Mouse (Mus musculus) left cerebral cortex, adult 9 months (tissue): ENCODE measurements around the gene Klk1b22.
"Not testable (repeated sequence)": the region's sequence is repeated elsewhere in the genome, so short reads cannot be mapped to it uniquely, and the experiment has no call there.

Source experiments
- DNase-seq, 2 experiments: peaks; one replicate each; pipeline ENCODE4 v3.0.0; 2022; ENCODE audit warnings: low spot score in 2 of 2

The Klk1b22 gene

GRCm38 (mm10) chr7:44112373-44112772 lies at the start of gene Klk1b22:
Gene Klk1b22, plus strand, starts transcription at chr7:44112673.
- DNase-seq, result no peak

DNA sequence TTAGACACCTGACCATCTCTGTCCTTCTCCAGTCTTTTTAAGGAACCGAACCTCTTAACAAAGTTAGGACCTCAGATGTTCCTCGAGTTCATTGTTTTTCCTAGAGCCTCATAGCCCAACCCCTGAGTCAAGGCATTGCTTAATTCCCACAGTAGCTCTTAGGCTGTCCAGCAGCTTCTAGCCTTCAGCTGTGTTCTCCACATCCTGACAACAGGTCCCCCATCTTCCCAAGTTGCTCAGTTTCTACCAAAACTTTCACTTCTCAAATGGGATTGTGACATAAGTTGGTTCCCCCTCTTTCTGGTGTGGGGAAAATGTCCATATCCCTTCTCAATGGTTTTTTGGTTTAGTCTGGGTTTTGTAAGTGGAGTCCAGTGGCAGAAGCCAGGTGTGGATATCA lies 40.4 kb upstream of the Klk1b22 start:
- no peak for DNase-seq

GRCm38 (mm10) chr7:44077703-44078102 lies 34.8 kb upstream of the Klk1b22 start:
- DNase-seq, result no peak

DNA sequence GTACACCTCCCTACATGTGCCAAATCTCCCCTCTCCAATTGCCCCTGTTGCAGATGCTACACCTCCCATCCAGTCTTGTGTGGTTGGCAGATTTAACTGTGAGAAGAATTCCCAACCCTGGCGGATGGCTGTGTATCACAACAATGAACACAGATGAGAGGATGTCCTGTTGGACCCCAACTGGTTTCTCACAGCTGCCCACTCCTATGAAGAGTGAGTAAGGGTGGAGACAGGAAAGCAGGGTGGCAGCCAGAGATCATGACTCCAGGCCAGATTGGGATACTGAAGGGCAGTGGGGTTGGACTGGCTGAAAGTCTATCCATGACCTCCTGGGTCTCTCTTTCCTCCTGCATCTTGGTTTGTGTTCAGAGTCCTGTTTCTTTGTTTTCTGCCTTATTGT lies 16.4 kb upstream of the Klk1b22 start:
- DNase-seq, result no peak

- DNase-seq, result not testable (repeated sequence)
These were observed 10.4 kb upstream of the Klk1b22 start, which contains the start of gene Klk1b21 for GRCm38 (mm10) chr7:44102028-44102427. Gene Klk1b21, plus strand, starts transcription at chr7:44102328.

GRCm38 (mm10) chr7:44123445-44123844 lies 11.0 kb downstream of the Klk1b22 start:
- no peak for DNase-seq

DNA sequence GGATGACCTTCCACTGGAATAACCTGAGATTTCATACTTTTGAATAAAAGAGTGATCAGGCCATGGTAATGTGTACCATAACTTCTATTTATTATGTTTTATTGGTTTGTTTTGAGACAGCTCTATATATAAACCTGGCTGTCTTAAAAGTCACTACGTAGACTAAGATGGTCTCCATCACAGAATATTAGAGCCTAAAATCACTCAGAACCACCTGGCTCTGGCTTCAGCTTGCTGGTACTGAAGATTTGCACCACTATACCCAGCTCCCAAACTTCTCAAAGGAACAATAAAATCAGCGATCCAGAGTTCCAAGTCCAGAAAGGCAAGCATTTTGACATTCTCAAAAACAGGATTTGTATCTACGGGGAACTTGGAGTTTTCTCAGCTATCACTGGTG lies 24.0 kb downstream of the Klk1b22 start, which contains the start of gene Klk1b16:
Gene Klk1b16, plus strand, starts transcription at position 301 of the 400 bp plus-strand sequence.
- no peak for DNase-seq
